Mouse (Mus musculus): ENCODE measurements around the gene Zfp13.
A peak's percentile ranks its signal among the peaks of the same experiment; 100 is the strongest.

Gene Zfp13

DNA sequence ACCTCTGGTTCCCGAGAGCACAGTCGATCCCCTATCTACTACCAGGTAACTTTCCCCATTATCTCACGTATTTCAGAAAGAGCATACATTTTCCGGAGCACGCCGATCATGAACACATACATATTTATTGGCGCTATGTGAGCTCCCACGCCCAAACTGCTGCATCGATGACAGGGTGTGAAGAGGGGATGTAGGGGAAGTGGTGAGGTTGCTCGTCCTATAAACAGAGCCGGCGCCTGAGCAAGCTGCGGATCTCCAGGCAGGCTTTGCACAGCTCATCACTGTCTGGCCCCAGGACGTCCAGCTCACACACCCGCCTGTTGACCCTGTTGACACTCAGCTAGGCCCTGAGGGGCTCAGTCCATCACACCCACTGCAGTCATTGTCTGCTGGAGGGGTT is 48.4 kb downstream of the Zfp13 start:
- peak in 1 of 2 experiments; percentile 66 for DNase-seq (ENCODE audit: low spot score in 2 of 2)

DNA sequence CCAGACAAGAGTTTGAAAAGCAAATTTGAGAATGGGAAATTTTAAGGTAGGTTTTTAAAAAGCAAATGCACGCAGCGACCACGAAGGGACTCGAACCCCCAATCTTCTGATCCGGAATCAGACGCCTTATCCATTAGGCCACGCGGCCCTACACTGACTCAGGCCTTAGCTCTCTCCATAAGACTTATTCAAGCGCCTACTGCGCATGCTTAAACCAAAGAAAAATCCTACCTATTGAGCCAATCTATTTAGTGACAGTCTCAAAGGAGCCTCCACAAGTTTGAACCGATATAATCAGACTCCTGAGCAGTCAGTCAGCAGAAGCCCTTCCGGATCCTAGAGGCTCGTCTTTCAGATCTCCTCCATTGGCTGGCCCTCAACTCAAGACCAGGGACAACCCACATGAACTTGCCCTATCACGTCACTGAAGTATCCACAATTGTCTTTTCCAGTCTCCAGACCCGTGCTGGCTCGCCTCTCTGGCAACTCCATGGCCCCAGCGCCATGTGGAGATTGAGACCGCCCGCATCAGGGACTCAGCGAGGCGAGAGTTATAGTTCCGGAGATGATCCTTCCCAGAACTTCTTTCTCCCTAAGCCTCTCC is 49.0 kb downstream of the Zfp13 start:
- peak; percentile 89 to 95 for DNase-seq (ENCODE audit: low spot score in 2 of 2)

DNA sequence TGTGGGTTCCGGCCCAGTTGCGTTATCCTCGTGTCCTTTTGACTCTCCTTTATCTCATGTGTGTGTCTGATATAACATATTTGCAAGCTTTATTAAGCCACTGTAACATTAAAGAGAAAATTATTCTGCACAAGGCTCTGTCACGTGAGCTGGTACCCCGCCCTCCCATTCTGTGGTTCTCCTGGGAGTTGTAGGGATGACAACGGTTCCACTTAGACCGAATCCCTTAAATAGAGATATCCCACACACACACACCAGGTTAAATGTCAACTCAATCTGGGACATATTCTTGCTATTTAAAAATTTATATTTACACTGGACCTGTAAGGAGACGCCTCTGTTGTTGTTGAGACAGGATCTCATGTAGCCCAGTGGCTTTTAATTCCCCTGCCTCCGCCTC is 49.8 kb downstream of the Zfp13 start:
- peak in 1 of 2 experiments; percentile 55 for DNase-seq (ENCODE audit: low spot score in 2 of 2)

GRCm38 (mm10) chr17:23548615-23549014 is 50.7 kb downstream of the Zfp13 start:
- peak; percentile 84 to 90 for DNase-seq (ENCODE audit: low spot score in 2 of 2)

DNA sequence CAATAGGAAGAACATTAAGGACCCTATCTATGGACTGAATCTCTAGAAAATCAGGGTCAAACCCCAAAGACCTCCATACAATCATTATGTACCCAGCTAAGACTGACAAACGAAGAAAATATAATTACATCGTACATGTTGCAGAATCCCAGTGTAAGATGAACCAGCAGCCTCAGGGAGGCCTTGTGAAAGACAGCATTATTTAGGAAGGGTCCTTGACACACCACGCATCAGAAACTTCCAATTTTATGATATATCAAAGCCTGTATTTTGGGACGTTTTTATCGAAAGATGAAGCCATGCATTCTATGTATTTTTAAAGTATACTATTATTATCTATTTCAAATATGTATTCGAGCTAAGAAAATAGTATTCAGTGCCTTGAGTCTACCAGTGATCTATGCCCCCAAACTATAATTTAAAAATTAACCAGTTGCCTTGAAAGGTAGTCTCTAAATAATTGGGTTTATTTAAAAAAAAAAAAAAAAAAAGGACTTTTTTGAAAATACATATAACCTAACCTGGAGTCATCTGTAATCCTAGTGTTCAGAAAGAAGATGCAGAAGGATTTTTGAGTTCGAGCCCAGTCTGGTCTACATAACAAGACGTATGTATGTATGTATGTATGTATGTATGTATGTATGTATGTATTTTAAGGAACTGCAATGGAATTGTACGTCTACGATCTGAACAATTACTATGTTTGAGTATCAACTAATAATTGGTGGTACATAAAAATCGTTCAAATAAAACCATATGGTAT is 51.4 kb downstream of the Zfp13 start:
- no peak for DNase-seq (ENCODE audit: low spot score in 2 of 2)

DNA sequence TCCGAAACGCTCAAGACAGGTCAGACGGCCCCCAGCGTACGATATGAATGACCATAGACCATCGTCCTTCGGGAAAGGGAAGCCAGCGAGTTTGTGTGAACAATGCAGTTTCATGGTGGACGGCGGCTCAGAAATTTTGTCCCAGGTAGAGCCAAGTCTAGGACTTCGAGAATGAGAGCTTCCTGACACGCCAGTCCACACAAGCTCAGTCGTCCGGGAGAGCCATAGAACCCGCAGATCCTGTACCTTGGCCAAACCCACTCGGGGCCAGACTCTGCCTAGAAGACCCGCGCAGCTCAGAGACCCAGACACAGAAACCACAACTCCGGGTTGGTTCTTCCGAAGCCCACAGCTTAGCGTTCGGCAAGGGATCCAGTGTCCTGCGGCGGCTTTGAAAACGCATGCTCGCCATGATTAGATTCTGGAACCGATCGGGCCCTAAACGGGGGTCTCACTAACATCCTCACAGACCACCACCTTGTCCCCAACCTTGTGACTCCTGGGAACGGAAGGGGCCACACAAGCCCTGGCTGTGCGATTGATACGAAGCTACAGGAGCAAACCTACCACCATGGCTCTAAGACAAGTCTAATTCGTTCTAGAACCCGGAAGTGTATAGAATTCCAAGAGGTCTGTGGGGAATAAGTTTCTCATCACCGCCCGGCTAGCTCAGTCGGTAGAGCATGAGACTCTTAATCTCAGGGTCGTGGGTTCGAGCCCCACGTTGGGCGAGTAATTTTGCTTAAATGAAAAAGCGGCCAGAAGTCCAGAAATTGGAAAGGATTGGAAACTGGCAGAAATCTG is 52.4 kb downstream of the Zfp13 start:
- peak; percentile 79 to 89 for DNase-seq (ENCODE audit: low spot score in 2 of 2)

DNA sequence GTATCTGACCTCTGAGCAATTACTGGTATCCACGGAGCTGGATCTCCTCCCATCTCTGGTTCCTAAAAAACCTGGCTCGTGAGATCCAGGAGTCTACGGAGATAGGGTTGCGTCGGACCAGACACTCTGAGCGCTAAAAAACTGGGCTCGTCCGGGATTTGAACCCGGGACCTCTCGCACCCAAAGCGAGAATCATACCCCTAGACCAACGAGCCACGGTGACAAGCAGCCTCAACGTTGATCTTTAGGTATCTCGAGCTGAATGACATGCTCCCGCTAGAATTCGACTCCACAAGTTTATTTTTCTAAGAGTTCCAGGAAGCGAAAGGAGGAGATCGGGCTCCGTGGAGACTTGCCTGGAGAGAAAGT is 53.0 kb downstream of the Zfp13 start:
- peak in 1 of 2 experiments; percentile 79 for DNase-seq (ENCODE audit: low spot score in 2 of 2)

- DNase-seq (ENCODE audit: low spot score in 2 of 2), result no peak
Observed at GRCm38 (mm10) chr17:23545841-23546240, 53.4 kb downstream of the Zfp13 start.

DNA sequence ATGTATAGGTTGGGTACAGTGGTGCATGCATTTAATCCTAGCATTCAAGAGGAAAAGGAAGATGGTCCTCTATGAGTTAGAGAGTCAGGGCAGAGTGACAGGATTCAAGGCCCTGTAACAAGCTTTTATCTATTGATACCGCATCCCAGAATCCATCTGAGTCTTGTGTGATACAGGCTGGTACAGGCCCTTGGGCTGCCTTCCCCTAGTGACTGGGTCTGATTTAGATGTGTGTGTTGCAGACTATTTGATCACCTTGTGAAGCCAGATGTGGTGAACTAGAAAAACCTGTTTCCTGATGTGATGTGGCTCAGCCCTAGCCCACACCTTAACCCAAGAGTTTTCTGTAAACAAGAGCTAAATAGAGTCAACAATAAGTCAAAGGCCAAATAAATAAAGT is 54.5 kb downstream of the Zfp13 start:
- DNase-seq (ENCODE audit: low spot score in 2 of 2), result no peak

DNA sequence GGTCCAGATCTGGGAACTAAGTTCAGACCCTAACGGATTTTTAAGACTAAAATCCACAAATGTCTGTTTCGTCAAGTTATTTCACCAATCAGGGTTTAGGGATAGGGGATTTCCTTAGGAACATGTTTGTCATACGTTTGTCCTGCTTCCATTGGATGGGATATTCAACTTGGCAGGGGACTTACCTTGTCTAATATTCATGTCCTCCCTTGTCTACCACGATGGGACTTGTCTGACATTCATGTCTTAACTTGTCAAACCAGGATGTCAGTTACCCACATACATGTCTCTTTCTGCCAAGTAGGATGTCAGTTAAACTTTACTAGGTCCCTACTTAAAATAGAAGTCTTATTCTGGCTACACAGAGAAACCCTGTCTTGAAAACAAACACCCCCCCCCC is 55.3 kb downstream of the Zfp13 start:
- DNase-seq (ENCODE audit: low spot score in 2 of 2), result no peak

GRCm38 (mm10) chr17:23543325-23543724 is 56.0 kb downstream of the Zfp13 start:
- DNase-seq (ENCODE audit: low spot score in 2 of 2), result no peak

DNA sequence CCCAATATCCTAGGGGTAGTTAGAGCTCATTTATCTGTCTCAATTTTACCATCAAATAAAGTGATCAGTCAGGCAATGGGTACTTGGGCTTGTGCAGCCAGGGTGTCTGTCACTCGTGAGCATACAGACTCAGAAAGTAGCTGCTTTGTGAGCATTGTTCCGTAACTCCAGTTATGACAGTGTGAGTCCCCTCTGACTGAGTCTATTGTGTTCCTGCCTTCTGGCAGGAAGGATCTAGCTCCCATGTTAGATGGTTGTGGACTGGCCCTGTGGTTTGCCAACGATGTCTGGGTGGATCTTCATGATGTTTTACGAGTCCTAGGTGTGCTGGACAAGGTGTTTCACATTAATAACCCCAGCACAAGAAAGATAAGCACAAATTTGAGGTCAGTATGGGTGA is 56.5 kb downstream of the Zfp13 start:
- DNase-seq (ENCODE audit: low spot score in 2 of 2), result no peak

- DNase-seq (ENCODE audit: low spot score in 2 of 2), result peak in 1 of 2 experiments; percentile 47
Observed at GRCm38 (mm10) chr17:23542004-23542720, 57.1 kb downstream of the Zfp13 start.

DNA sequence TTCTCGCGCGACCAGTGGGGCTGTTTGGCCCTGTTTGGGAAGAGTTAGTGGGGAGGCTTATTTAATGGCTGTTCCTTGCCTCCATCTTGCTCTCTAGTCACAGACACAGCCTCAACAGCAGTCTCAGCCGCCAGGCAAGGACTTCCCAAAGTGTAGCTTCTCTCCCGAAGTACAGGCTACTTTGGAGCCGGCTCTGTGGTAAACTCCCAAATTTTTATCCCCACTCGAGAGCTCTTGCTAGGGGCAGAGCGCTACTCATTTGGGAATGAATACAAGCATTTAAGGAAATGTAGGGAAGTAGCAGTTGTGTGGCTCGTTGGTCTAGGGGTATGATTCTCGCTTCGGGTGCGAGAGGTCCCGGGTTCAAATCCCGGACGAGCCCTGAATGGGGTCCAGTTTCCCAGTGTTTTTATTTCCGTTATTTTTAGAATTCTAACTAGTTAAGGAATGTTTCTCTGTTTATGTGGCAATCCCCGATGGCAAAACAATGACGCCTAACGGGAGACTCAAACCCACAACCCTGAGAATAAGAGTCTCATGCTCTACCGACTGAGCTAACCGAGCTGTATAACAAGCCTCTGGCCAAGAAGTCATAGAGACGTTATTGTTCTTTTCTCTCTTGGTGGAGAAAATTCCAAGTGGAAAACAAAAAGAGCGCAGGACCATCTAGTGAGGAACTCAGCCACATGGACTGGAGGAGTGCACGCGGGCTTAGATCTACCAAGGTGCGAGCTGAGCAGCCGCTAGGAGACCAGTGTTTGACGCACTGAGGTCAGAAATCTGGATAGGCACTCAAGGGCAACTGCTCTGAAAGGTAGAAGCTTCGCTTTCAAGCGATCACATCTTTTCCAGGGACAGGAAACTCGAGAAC is 58.4 kb downstream of the Zfp13 start:
- peak in 1 of 2 experiments; percentile 60 for DNase-seq (ENCODE audit: low spot score in 2 of 2)

GRCm38 (mm10) chr17:23540106-23540505 is 59.2 kb downstream of the Zfp13 start:
- peak in 1 of 2 experiments; percentile 48 for DNase-seq (ENCODE audit: low spot score in 2 of 2)

DNA sequence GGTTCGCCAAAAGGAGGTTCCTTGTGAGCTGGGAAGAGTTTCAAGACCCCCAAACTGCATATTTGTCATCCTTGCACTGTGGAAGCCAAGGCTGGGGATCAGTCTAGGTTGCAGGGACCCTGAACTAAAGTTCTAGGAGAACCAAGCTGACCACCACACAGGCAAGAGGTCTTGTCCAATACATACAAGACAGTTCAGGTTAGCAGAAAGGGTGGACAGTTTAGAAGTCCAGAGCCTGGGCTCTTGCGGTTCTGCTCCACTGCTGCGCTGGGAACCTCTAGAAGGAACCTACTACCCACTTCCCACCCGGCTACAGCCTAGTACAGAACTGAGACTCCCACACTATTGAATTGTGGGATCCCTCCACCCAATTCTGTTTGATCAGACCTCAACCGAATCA is 59.7 kb downstream of the Zfp13 start:
- DNase-seq (ENCODE audit: low spot score in 2 of 2), result peak in 1 of 2 experiments; percentile 42

GRCm38 (mm10) chr17:23538299-23539015 is 60.8 kb downstream of the Zfp13 start:
- peak in 1 of 2 experiments; percentile 57 for DNase-seq (ENCODE audit: low spot score in 2 of 2)

- DNase-seq (ENCODE audit: low spot score in 2 of 2), result peak in 1 of 2 experiments; percentile 55
Observed at GRCm38 (mm10) chr17:23537554-23538255, 61.6 kb downstream of the Zfp13 start.

DNA sequence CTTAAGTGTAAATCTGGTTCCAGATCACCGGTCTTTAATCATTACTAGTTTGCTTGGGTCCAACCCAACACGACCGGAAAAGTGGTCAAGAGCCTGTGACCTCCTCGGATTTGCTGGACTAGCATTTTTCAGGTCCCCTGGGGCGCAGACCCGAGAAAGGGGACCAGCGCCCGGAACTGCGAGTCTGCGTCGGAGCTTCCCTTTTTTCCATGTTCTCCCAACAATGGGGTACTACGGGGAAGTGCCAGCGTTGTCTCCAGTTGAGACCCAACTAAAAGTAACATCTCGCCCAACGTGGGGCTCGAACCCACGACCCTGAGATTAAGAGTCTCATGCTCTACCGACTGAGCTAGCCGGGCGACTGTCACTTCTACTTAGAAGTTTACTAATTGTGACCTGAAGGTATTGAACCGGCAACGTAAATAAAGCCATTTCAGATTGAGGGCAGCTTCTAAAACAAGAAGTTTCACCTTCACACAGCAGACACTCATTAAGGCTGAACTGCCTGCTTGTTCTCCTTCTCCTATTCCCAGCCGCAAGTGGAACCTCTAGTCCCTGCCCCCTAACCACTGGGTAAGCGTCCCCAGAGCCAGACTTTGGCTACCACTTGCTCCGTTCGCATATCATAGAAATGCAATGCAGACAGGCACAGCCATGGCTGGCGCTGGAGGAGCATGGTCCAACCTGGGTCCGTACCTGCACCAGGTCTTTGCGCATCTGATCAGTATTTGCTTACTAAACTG is 64.1 kb downstream of the Zfp13 start:
- DNase-seq (ENCODE audit: low spot score in 2 of 2), result peak in 1 of 2 experiments; percentile 55

Data from spleen, postnatal 4 days (tissue).